Mouse (Mus musculus): ENCODE measurements at regions not wholly inside any gene's neighbourhood (a gene's known extent, or its start where the extent isn't known, plus 50 kb on each side); places are given as distances from the start of the nearest gene placed in this dataset.

DNA sequence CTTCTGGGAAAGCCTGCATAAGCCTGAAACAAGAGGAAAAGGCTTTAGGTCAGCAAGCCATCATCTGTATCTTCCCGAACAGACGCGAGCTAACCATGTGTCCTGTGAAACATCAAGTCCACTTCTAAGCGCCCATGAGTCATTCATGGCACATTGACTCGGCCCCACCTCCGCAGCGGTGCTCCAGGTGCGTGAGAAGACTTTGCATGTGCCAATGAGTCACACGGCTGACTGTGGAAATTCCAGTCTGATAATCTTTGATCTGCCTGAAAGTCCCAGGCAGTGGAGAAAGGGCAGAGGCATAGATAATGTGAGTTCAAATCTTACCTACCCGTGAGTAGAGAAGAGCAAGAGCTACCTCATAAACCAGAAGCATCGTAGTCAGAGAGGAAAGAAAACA is 137.8 kb downstream of the Pfkfb3 start:
- no peak for ATAC-seq (replicated peaks; ENCODE audit: poor library complexity, severe bottlenecking)

GRCm38 (mm10) chr2:11412521-11412920 is 141.4 kb downstream of the Pfkfb3 start:
- no peak for ATAC-seq (replicated peaks; ENCODE audit: poor library complexity, severe bottlenecking)

DNA sequence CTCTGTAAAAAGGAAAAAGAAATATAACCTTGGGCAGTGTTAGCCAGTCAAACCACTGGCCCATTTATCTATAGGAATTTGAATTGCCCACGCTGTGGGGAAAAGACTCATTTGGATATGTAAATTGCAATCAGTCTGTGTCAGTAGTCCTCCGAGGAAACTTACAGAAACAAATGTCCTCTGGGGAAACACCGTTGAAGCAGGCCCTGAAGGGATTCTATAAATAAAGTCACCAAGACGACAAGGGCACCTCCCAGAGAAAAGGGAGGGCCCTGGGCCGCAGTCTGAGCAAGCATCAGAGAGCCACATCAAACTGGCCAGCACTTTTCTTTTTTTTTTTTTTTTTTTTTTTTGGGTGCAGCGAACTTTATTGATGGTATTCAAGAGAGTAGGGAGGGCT is 145.4 kb downstream of the Pfkfb3 start:
- no peak for ATAC-seq (replicated peaks; ENCODE audit: poor library complexity, severe bottlenecking)

- no peak for ATAC-seq (replicated peaks; ENCODE audit: poor library complexity, severe bottlenecking)
These were observed 147.7 kb downstream of the Pfkfb3 start for GRCm38 (mm10) chr2:11406103-11406615.

DNA sequence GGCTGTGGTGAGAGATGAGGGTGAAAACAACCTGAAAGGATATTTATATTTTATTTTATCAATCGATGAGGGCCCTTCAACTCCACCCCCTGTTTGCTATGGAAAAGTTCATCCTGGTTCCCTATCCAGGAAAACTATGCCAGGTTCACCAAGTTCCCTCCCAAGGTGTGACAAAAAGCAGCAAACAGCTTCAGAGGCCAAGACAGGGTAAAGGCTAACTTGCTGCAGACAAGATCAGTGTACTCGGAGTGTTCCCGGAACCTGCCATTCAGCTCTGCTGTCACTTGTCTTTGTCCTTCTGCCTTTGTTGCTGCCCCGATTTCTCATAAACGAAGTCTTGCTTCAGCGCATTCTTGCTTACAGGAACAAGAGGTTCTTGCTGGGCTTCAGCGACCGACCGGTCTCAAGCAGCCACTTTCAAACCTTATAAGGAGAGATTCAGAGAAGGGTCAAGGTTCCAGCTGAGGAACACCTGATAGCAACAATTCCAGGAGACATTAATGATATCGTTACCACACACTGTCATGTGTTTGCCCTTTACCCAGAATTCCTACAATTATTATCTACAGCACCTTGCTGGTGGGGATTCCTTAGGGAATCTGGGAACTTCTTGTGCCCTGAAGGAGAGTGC is 151.5 kb downstream of the Pfkfb3 start:
- ATAC-seq (replicated peaks; ENCODE audit: poor library complexity, severe bottlenecking), result no peak

- ATAC-seq (replicated peaks; ENCODE audit: poor library complexity, severe bottlenecking), result no peak
These were observed 154.5 kb downstream of the Pfkfb3 start for GRCm38 (mm10) chr2:11399411-11399810.

DNA sequence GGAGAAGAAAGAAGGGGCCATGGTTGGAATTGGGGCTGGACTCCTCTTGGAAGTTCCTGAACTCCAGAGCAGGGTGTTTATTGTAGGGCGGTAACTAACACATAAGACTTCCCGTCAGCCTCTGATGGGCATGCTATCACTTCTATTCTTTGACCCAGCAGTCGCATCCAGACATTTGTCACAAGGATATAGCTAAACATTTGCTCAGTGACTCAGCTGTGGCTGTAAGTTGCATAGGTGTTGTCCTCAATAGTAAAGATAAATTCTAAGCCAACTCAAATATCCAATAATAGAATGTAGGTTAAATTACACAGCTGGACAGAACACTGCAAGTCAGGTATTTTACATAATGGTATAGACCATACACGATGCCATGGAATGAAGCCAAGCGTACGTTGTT is 154.9 kb downstream of the Pfkfb3 start:
- no peak for ATAC-seq (replicated peaks; ENCODE audit: poor library complexity, severe bottlenecking)

DNA sequence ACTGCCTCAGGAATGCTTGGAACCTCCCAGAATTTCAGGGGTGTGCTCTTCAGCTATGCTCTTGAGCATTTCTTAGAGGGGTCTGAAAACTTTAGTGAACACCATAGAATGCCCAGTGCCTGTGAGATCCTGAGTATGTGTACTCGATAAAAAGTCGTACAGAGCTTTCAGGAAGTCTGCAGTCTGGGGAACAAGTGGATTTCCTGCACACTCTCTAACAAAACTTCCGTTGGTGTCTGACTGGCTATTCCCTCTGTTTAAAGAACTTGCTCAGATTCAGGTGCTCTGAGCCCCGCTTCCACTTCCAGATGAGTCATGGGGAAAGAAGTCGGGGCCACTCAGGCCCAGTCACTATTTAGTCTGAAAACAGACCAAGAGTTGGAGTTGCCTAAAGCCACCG is 155.5 kb downstream of the Pfkfb3 start:
- ATAC-seq (replicated peaks; ENCODE audit: poor library complexity, severe bottlenecking), result peak; percentile 38; the same call in 1 of the 2 replicates

DNA sequence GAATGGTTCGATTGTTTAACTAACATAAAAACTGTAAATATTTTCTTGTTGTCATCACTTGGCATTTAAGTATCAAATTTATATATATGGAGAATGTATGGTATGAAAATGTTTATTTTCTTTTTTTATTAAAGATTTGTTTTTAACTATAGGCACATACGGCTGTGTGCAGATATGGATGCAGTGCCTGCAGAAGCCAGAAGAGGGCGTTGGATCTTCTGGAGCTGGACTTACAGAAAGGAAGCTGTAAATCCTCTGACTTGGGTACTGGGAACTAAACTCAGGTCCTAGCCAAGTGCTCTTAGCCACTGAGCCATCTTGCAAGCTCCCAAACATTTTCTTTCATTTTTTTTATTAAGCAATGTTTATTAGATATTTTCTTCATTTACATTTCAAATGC is 157.0 kb downstream of the Pfkfb3 start:
- ATAC-seq (replicated peaks; ENCODE audit: poor library complexity, severe bottlenecking), result no peak

- ATAC-seq (replicated peaks; ENCODE audit: poor library complexity, severe bottlenecking), result peak; percentile 66
These were observed 159.1 kb downstream of the Pfkfb3 start for GRCm38 (mm10) chr2:11394675-11395349.

DNA sequence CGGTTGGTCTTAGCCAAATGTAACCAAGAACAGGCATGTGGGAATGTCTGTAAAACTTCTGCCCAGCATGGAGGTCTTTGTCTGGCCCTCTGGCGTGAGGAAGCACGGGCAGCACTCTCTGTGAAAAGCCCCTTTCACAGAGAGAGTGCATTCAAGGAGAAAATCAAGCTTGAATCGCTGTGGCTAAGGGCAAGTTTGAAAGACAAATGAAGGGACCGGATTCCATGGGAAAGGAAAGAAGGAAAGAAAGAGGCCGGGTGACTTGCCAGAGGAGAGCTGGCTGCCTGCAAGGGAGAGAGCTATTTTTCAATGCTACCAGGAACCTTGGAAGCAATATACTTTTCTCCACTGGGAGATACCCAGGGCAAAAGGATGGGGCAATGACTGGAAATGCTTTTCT is 162.2 kb downstream of the Pfkfb3 start:
- no peak for ATAC-seq (replicated peaks; ENCODE audit: poor library complexity, severe bottlenecking)

GRCm38 (mm10) chr2:11390667-11391334 is 163.1 kb downstream of the Pfkfb3 start:
- ATAC-seq (replicated peaks; ENCODE audit: poor library complexity, severe bottlenecking), result peak; percentile 73

DNA sequence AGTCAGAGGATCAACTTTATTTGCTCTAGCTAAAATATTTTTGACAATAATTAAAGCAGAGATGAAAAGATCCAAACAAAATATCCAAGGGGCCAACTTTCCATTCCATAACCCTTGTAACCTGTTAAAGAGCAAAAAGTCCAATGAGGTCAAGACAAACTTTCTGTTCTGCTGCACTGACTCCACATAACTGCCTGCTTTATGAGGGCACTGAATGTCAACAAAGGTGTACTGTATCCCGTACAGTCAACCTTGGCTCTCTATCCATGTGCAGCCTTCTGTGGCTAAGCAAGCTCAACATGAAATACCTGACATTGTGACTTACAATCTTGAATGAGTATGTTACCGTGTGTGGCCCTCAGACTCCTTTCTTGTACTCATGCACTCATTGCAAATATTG is 166.3 kb downstream of the Pfkfb3 start:
- no peak for ATAC-seq (replicated peaks; ENCODE audit: poor library complexity, severe bottlenecking)

GRCm38 (mm10) chr2:11383815-11384214 is 170.1 kb downstream of the Pfkfb3 start:
- peak; percentile 99 for ATAC-seq (replicated peaks; ENCODE audit: poor library complexity, severe bottlenecking)

DNA sequence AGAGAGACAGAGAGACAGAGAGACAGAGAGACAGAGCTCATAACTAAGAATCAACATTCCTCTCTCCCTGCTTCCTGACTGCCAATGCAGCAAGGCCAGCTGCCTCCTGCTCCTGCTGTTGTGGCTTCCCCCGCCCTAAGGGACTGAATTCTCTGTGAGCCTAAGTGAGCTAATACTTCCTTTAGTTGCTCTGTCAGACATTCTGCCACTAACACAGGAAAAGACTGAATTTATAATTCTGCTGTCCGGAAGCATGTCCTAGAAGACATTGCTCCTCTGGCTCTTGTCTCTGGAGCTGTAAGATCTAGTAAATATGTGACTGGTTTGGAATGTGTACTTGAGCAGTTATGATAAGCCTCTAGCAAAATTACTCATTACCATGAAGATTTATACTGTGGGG is 176.7 kb downstream of the Pfkfb3 start:
- no peak for ATAC-seq (replicated peaks; ENCODE audit: poor library complexity, severe bottlenecking)

DNA sequence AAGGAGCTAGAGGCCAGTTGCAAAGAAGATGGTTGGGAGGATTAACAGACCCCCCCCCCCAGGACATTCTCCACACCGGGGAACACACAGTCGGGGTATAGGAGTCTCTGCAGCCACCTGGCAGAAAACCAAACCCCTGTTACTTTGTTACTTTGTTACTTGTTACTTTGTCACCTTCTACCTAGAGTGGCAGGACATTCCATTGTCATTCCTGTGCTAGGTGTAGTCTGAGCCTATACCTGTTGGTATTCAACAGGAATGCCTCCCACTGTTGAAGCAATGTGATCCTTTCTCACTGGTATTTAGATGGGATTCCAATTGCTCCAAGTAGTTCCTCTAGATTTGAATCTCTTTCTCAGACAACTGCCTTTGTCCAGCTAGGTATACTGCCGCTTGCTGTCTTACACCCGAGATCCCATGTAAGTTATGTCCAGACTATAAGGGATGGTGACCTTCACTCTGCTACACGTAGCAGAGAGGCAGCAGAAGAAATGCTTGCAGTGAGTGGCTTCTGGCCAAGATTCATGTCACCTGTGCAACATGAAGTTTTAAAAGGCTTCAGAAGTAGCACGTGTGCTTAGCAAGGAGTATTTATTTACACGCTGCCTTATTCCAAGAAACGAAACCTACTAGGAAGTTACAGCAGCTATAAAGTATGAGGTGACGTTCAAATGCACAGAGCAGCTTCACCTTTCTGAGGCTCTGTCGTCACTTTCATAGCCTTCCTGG is 178.0 kb downstream of the Pfkfb3 start:
- no peak for ATAC-seq (replicated peaks; ENCODE audit: poor library complexity, severe bottlenecking)

GRCm38 (mm10) chr2:11375092-11375491 is 178.8 kb downstream of the Pfkfb3 start:
- peak; percentile 98 for ATAC-seq (replicated peaks; ENCODE audit: poor library complexity, severe bottlenecking)

GRCm38 (mm10) chr2:11370273-11370672 is 183.6 kb downstream of the Pfkfb3 start:
- ATAC-seq (replicated peaks; ENCODE audit: poor library complexity, severe bottlenecking), result no peak

DNA sequence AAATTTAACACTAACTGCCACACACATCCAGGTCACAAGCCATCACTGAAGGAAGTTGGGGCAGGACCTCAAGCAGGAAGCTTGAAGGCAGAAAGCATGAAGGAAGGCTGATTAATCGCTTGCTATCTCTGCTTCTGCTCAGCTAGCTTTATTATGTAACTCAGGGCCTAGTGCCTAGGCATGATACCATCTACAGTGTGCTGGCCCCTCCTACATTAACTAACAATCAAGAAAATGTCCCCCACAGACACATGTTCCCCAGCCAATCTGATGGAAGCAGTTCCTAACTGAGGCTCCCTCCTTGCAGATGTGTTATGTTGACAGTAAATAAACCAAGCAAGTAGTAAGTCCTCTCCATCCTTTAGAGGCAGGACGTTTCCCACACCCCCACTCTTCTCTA is 186.6 kb downstream of the Pfkfb3 start:
- ATAC-seq (replicated peaks; ENCODE audit: poor library complexity, severe bottlenecking), result peak; percentile 58

DNA sequence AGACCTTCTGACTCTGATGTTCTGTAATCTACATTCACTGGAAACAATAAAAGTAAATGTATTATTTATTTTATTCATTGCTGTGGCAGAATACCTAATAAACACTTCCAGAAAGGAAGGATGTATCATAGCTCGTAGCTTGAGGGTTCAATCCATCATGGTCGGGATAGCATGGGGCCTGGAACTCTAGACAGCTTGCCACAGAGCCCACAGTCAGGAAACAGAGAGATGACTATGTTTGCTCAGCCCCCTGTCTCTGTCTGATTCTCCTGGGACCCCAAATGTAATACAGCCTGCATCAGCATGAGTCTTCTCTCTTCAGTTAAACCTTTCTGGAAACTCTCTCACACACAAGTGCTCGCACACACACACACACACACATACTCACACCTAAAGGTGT is 188.1 kb downstream of the Pfkfb3 start:
- ATAC-seq (replicated peaks; ENCODE audit: poor library complexity, severe bottlenecking), result no peak

DNA sequence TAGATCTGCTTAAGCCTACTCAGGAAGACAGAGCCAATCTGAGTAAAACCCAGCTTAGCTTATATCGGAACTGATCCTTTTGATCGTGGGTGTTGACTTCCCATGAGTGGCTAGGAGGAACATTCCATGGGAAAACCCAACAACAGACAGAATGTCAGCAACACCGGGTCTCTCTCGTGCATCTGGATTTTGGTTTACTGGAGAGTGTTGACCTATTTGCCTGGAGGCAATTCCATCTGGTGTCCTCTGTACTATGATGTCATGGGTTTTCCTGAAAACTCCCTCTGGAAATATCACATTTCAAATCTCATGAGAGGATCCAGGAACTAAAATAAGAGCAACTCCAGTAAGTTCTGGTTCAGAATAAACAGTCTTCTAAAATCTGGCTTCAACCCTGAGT is 188.5 kb downstream of the Pfkfb3 start:
- no peak for ATAC-seq (replicated peaks; ENCODE audit: poor library complexity, severe bottlenecking)

Measured in granulocyte monocyte progenitor cell, adult 5-6 weeks (primary cell).